Mouse (Mus musculus) heart, adult 2 months (tissue): Measurements from ENCODE around the gene Olfr761.
"Not testable (repeated sequence)": the region's sequence is repeated elsewhere in the genome, so short reads cannot be mapped to it uniquely, and the experiment has no call there.

Source experiments
- CTCF ChIP-seq: fragments of 200-600 bp; IDR thresholded peaks from 2 replicates; pipeline ENCODE4 v1.8.1; 2022; ENCODE audit warnings: antibody characterized with exemption, mild to moderate bottlenecking, moderate library complexity
- EP300 ChIP-seq: fragments of 200-500 bp; IDR thresholded peaks from 2 replicates; pipeline ENCODE4 v1.6.1; 2011; ENCODE audit warnings: low read depth, low read length, control low read depth; ENCODE audit not compliant: insufficient read depth
- POLR2A ChIP-seq: fragments of 200-500 bp; IDR thresholded peaks from 2 replicates; pipeline ENCODE4 v1.6.1; 2011; ENCODE audit warnings: mild to moderate bottlenecking, low read depth, low read length, control low read depth; ENCODE audit not compliant: insufficient read depth

DNA sequence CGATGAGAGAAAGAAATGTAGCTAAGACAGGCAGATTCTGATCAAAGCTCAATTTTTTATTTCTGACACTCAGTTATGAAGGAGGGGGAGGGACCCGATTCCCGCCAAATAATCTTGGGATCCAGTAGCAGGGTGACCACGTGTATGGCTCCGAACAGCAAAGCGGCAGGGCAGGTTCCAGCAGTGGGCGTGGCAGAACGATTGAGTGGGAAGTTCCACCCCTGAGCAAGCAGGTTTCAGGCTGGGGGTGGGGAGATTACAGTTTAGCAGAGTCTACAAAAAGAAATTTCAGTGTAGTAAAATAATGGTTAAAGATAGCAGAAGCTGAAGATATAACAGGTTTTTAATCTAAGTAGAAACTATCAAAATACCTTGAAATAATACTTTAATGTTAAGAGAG, 46.1 kb downstream of the Olfr761 start:
- TF ChIP-seq POLR2A, CTCF, EP300: not testable (repeated sequence)
